Mouse (Mus musculus) lung, embryonic 14.5 days (tissue): ENCODE measurements at regions not wholly inside any gene's neighbourhood (a gene's known extent, or its start where the extent isn't known, plus 50 kb on each side); places are given as distances from the start of the nearest gene placed in this dataset.

Experiments used
- ATAC-seq: fragments of 200-750 bp; cut with Nextera tagmentation; 2 replicates; pipeline ENCODE4 v1.8.0; 2017; ENCODE audit warnings: mild to moderate bottlenecking, moderate TSS enrichment, moderate library complexity; ENCODE audit not compliant: insufficient read depth
- DNase-seq: peaks from one replicate; pipeline ENCODE4 v3.0.0-alpha.2; 2015
- H3K27ac ChIP-seq: fragments of 300-500 bp; sonication (generic); 2 replicates; pipeline ENCODE4 v1.5.1; 2014; ENCODE audit warnings: low read depth, mild to moderate bottlenecking, moderate library complexity
- H3K27me3 ChIP-seq: fragments of 300-500 bp; sonication (generic); 2 replicates; pipeline ENCODE4 v1.6.1; 2014; ENCODE audit warnings: low read length, control low read depth; ENCODE audit not compliant: insufficient read depth
- H3K36me3 ChIP-seq: fragments of 300-500 bp; sonication (generic); 2 replicates; pipeline ENCODE4 v1.6.1; 2014; ENCODE audit warnings: control low read depth; ENCODE audit not compliant: insufficient read depth
- H3K4me1 ChIP-seq: fragments of 300-500 bp; sonication (generic); 2 replicates; pipeline ENCODE4 v1.6.1; 2014; ENCODE audit warnings: antibody characterized with exemption, control low read depth; ENCODE audit not compliant: insufficient read depth
- H3K4me2 ChIP-seq: fragments of 300-500 bp; sonication (generic); 2 replicates; pipeline ENCODE4 v1.6.1; 2014; ENCODE audit warnings: mild to moderate bottlenecking
- H3K4me3 ChIP-seq: fragments of 300-500 bp; sonication (generic); 2 replicates; pipeline ENCODE4 v1.5.1; 2014; ENCODE audit warnings: low read depth, low read length
- H3K9ac ChIP-seq: fragments of 300-500 bp; sonication (generic); 2 replicates; pipeline ENCODE4 v1.6.1; 2014
- H3K9me3 ChIP-seq: fragments of 300-500 bp; sonication (generic); 2 replicates; pipeline ENCODE4 v1.6.1; 2016; ENCODE audit warnings: low read depth, low read length, control low read depth
- CTCF ChIP-seq: IDR thresholded peaks from 2 replicates; pipeline ENCODE4 v1.5.1; 2016; ENCODE audit warnings: antibody characterized with exemption, low read depth
- WGBS: fragments of 180-500 bp; shearing (Covaris S2); extraction: QIAGEN DNeasy Blood & Tissue Kit; methylation state at CpG from one replicate; pipeline ENCODE4 v1.1.7; 2014; 5-methylcytosine and 5-hydroxymethylcytosine counted together

DNA sequence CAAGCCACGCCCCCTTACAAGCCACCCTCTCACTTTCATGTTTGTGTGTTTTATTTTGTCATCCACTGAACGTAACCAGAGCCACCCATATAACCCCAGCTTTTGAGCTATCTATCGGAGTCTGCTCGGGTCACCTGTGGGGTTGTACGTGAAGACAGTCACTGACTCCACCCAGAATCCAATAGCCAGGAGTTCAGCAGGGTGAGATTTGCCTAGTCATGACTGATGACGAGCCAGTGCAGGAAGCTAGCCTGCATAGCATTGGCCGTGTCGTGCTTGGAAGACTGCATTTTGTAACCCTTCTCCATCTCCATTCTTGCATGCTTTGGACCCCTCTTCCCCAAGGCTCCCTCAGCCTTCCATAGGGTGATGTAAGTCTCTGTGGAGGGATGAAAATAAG is 243.3 kb upstream of the Nr5a2 start:
- no peak for TF ChIP-seq CTCF
- WGBS: 62% methylated on average over 8 of the region's 8 CpGs

GRCm38 (mm10) chr1:137200931-137201330 is 240.7 kb upstream of the Nr5a2 start:
- Histone ChIP-seq H3K4me3 (no peak overlapping the region), H3K4me2 (no peak overlapping the region), H3K27ac (no peak overlapping the region), H3K27me3 (no peaks in the 10 kb centered on the region), H3K4me1 (no peaks in the 10 kb centered on the region), H3K9ac (no peak overlapping the region), H3K36me3 (no peaks in the 10 kb centered on the region), H3K9me3 (no peaks in the 10 kb centered on the region)
- no peak for TF ChIP-seq CTCF
- DNase-seq: no peak
- 73% methylated on average over 11 of the region's 11 CpGs for WGBS
- no peak for ATAC-seq

More for the DNA sequence above, 243.3 kb upstream of the Nr5a2 start:
- H3K9me3 ChIP-seq: no peaks in the 10 kb centered on the region
- H3K4me1 ChIP-seq: no peaks in the 10 kb centered on the region
- no peak overlapping the region for H3K4me3 ChIP-seq
- no peaks in the 10 kb centered on the region for H3K36me3 ChIP-seq
- ATAC-seq (no peak), DNase-seq (no peak)
- H3K9ac ChIP-seq: no peak overlapping the region
- H3K27me3 ChIP-seq: no peaks in the 10 kb centered on the region
- H3K4me2 ChIP-seq: no peak overlapping the region
- H3K27ac ChIP-seq: no peak overlapping the region

- no peak overlapping the region for H3K4me2 ChIP-seq
- H3K9me3 ChIP-seq: no peaks in the 10 kb centered on the region
- H3K4me3 ChIP-seq: no peak overlapping the region
- H3K36me3 ChIP-seq: no peaks in the 10 kb centered on the region
- H3K27ac ChIP-seq: no peak overlapping the region
- no peaks in the 10 kb centered on the region for H3K4me1 ChIP-seq
- TF ChIP-seq CTCF: no peak
- DNase-seq (no peak), ATAC-seq (no peak)
- no peaks in the 10 kb centered on the region for H3K27me3 ChIP-seq
- H3K9ac ChIP-seq: no peak overlapping the region
Measured at GRCm38 (mm10) chr1:137195962-137196361, 235.7 kb upstream of the Nr5a2 start.

- WGBS: 65% methylated on average over 3 of the region's 3 CpGs
- Histone ChIP-seq H3K27me3 (no peaks in the 10 kb centered on the region), H3K4me2 (no peak overlapping the region), H3K36me3 (no peaks in the 10 kb centered on the region), H3K9me3 (no peaks in the 10 kb centered on the region), H3K4me1 (no peaks in the 10 kb centered on the region), H3K4me3 (no peak overlapping the region), H3K27ac (no peak overlapping the region), H3K9ac (no peak overlapping the region)
- DNase-seq (no peak), ATAC-seq (no peak)
- no peak for TF ChIP-seq CTCF
Measured at GRCm38 (mm10) chr1:137195065-137195620, 234.9 kb upstream of the Nr5a2 start.

DNA sequence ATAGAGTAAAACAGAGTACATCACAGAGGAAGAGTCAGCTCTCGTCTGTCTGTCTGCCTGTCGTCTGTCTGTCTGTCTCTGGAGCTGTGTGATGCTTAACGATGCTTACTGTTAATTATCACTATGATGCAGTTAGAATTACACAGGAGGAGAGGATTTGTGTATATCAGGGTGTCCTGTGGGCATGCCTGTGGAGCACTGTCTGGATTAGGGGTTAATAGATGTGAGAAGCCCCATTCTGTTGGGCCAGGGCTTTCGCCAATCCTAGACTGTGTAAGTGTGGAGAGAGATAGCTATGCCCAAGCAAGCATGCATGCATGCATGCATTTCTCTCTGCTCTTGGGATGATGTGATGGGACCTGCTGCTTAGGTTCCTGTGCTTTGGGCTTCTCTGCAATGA is 218.0 kb upstream of the Nr5a2 start:
- H3K9ac ChIP-seq: no peak overlapping the region
- WGBS: 91% methylated on average over 4 of the region's 4 CpGs
- H3K4me2 ChIP-seq: no peak overlapping the region
- H3K36me3 ChIP-seq: no peaks in the 10 kb centered on the region
- no peak for TF ChIP-seq CTCF
- H3K9me3 ChIP-seq: no peaks in the 10 kb centered on the region
- DNase-seq (no peak), ATAC-seq (no peak)
- no peaks in the 10 kb centered on the region for H3K4me1 ChIP-seq
- H3K27me3 ChIP-seq: no peaks in the 10 kb centered on the region
- H3K4me3 ChIP-seq: no peak overlapping the region
- no peak overlapping the region for H3K27ac ChIP-seq

GRCm38 (mm10) chr1:137176696-137177095 is 216.4 kb upstream of the Nr5a2 start:
- no peak for ATAC-seq

DNA sequence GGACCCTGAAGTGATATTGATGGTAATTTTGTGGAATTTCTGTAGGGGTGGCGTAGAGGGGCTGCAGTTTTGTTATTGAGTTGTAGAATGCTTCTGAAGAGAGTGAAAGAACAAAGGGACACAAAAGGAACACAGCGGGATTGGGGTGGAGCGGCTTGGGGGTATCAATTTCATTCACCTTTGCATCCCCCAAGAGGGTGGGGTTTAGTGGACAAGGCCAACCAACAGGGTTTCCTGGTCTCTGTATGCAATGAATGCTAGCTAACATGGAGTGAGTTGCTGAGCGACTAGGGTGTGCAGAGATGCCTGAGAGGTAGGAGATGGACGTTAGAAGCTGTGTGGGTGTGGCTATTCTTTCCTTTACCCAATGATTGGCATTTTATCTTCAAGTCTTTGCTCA is 213.8 kb upstream of the Nr5a2 start:
- Histone ChIP-seq H3K9me3 (no peaks in the 10 kb centered on the region), H3K4me1 (no peaks in the 10 kb centered on the region), H3K4me3 (no peak overlapping the region), H3K27ac (no peak overlapping the region), H3K27me3 (no peaks in the 10 kb centered on the region), H3K36me3 (no peaks in the 10 kb centered on the region), H3K9ac (no peak overlapping the region), H3K4me2 (no peak overlapping the region)
- WGBS: 55% methylated on average over 5 of the region's 5 CpGs
- TF ChIP-seq CTCF: no peak
- DNase-seq: no peak
- no peak for ATAC-seq

More at GRCm38 (mm10) chr1:137176696-137177095, 216.4 kb upstream of the Nr5a2 start:
- DNase-seq: no peak
- Histone ChIP-seq H3K9me3 (no peaks in the 10 kb centered on the region), H3K36me3 (no peaks in the 10 kb centered on the region), H3K4me2 (no peak overlapping the region), H3K9ac (no peak overlapping the region), H3K27me3 (no peaks in the 10 kb centered on the region), H3K4me3 (no peak overlapping the region), H3K4me1 (no peaks in the 10 kb centered on the region), H3K27ac (no peak overlapping the region)
- TF ChIP-seq CTCF: no peak
- 71% methylated on average over 15 of the region's 15 CpGs for WGBS

DNA sequence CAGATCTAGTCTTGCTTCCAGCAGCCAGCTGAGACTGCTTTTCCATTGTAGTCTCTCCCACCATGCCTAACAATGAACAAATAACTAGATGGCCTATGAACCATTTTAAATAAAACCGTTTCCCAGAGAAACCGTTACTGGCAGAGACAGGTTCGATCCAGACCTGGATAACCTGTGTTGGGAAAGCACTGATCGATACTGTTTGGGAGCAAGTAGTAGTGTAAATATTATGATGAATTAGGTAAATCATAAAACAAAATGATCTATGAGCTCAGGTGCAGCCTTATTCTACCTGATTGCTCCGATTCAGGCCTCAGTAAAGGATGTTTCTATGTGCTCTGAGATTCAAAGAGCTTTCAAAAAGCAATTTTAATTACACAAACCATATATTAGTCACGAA is 211.9 kb upstream of the Nr5a2 start:
- no peaks in the 10 kb centered on the region for H3K9me3 ChIP-seq
- H3K27me3 ChIP-seq: no peaks in the 10 kb centered on the region
- H3K9ac ChIP-seq: no peak overlapping the region
- H3K4me2 ChIP-seq: no peak overlapping the region
- no peak overlapping the region for H3K27ac ChIP-seq
- no peaks in the 10 kb centered on the region for H3K4me1 ChIP-seq
- no peak for TF ChIP-seq CTCF
- H3K36me3 ChIP-seq: no peaks in the 10 kb centered on the region
- ATAC-seq (no peak), DNase-seq (no peak)
- 83% methylated on average over 6 of the region's 6 CpGs for WGBS
- no peak overlapping the region for H3K4me3 ChIP-seq
